Mouse (Mus musculus) thymus, postnatal 36 days (tissue): ENCODE measurements around the gene Zfp93.
"Not testable (repeated sequence)": the region's sequence is repeated elsewhere in the genome, so short reads cannot be mapped to it uniquely, and the experiment has no call there.

Experiments
- DNase-seq, 2 experiments: peaks; one replicate each; pipeline ENCODE4 v3.0.0; 2022; ENCODE audit warnings: mixed read lengths in 2 of 2

The Zfp93 gene

GRCm38 (mm10) chr7:24270288-24270672, at the start of gene Zfp93:
Gene Zfp93, plus strand, starts transcription at chr7:24270420.
- DNase-seq, result peak; percentile 67 to 78

GRCm38 (mm10) chr7:24237040-24237791, 33.0 kb upstream of the Zfp93 start, which contains the start of gene Zfp109:
Gene Zfp109, minus strand, starts transcription at chr7:24237560.
- peak; percentile 57 to 62 for DNase-seq

DNA sequence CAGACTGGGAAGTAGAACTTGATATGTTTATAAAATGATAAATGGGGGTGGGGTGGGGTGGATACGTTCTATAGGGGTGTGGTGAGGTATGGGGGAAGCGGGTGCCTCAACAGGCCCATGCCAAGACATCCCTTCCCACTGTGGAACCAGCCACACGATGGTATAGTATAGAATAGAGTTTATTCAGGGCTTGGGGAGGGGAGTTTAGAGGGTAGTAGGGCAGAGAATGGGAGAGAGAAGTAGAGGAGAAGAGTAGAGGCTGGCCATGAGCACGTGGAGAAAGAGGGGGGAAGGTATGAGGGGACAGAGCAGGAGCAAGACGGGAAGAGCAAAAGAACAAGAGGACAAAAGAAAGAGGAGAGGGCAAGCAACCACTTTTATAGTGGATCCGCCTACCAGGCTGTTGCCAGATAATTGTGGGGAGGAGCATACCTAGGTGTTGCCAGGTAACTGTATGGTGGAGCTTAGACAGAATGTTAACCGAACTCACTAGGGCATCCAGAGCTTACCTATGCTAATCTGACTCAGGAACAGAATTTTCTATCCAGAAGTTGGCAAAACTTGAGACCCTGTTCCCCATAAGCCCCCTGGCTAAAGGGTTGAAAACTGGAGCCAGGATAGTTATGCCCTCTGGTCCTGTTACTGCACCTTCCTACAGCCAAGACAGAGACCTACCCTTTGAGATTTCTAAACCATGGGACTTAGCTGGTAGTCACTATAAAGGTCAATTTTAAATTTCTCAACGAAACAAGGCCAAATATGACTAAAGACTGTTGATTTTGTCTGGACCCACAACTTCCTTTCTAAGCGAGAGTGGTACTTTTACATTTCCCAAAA, 16.2 kb upstream of the Zfp93 start:
- DNase-seq, result no peak

GRCm38 (mm10) chr7:24254633-24255474, 15.4 kb upstream of the Zfp93 start, which contains the start of gene Zfp108:
Gene Zfp108, plus strand, starts transcription at chr7:24254794.
- peak; percentile 41 to 50 for DNase-seq

- DNase-seq, result no peak
Measured at GRCm38 (mm10) chr7:24259306-24259999, 10.8 kb upstream of the Zfp93 start.

- no peak for DNase-seq
Measured at GRCm38 (mm10) chr7:24260000-24260312, 10.3 kb upstream of the Zfp93 start.

DNA sequence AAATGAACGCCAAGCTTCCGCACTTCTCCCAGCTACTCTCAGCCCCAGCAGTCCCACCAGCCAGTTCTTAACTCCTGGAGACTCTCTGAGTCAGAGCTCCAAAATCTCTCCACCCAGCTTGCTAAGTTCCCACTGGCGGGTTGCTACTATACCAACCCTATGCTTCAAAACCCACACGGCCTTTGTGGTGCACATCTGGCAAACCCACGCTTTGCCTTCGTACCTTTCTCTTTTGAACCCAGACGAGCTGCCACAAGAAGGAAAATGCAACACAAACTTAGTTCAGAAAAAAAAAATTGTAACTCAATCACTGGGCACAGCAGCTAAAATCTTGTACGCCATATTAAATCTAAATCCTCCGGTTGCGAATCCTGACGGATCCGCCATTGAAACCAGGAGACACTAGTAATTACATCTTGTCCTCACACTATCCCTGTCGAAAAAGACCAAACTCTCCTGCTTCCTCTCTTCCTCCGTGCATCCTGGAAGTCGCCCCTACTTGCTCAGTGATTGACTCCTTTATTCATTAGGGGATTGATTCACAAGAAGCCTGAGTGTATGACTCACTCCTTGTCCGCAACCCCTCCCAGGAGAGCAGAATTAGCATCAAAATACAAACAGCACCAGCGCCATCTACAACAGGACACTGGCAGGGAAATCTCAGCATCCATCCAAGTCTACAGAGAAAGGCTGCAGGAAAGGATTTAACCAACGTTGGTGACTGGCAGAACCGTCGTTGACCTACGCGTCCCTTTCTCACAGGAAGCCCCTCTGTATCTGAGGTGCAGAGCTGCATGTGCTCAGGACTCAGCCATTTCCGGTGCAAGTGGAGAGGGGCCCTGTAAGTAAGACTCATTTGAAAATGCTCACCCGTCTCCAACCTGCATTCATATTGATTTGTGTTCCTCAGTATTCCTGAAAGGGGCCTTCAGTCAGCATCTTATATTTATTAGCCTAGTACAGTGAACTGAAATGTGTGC, 1.8 kb upstream of the Zfp93 start:
- peak; percentile 21 to 46 for DNase-seq

- DNase-seq, result no peak
Measured at GRCm38 (mm10) chr7:24269256-24269655, 964 bp upstream of the Zfp93 start.

DNA sequence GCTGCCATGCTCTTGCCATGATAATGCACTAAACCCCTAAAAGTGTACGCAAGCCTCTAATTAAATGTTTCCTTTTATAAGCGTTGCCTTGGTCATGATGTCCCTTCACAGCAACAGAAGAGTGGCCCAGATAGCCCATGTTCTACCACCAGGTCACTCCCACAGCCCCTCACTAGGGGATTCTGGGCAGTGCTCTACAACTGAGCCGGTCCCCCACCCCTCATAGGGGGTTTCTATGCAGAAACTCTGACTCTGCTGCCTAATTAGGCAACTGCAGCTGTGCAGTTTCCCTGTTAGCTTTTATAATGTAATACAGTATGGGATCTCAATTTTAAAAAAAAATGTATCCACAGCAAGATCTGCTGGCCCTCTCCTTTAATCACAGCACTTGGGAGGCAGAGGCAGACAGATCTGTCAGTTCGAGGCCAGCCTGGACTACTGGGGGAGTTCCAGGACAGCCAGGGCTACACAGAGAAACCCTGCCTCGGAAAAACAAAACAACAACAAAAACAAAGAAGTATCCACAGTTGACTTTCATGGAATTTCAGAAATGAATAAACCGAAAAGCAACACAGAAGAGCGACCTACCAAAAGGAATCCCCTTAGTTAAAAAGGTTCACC, 443 bp upstream of the Zfp93 start:
- DNase-seq, result no peak

- DNase-seq, result no peak
Measured at GRCm38 (mm10) chr7:24271191-24271590, 971 bp downstream of the Zfp93 start.

DNA sequence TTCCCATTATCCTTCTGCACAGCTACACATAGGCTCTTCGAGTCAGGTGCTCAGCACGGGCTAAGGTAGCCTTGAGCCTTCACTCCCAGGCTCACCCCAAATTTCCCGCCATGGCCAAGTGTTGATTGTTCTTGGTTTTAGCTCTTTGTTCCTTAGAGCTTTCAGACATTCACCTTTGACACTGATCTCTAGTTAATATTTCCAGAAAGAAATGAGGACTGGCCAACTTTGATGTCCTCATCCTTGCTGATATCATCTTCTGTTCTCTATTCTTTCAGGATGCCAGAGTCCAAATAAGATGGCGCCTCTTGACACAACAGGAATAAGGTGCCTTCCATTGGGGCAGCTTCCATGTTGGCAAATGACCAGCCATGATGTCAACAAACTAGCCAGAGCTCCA, 4.2 kb downstream of the Zfp93 start:
- no peak for DNase-seq

- DNase-seq, result not testable (repeated sequence)
Measured at GRCm38 (mm10) chr7:24278771-24279170, 8.6 kb downstream of the Zfp93 start.

DNA sequence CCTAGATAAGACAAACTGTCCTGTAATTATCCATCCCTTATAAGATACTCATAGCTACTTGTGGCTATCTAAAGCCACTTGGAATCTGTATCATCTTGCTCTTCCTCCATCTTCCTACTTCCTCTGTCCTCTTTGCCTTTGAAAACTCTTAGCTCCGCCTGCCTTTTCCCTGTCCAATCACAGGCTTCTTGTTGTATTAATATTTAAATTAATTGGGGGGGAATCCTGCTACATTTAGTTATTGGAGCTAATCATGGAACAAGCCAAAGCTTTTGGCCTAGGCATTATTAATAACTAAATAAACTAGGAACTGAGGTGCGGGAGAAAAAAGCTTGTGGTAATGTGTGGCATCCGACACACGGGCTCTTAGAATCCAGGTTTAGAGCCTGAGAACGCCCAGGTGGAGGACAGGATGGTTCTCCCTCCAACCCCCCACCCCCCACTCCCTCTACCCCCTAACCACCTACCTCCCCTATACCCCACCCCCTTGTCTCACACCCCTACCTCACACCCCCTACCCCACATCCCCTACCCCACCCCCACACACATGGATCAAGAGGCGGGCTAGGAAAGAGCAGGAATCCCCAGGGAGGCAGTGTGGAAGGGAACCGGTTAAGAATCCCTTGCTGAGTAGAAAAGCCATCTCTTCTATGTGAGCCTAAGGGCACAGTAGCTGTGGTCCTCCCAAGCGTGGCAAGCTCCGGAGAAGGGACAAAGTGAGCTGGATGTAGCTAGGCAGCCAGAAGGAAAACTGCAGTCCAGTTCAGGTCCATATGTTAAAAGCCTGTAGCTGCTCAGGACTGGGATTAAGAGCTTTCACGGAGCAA, 10.0 kb downstream of the Zfp93 start:
- DNase-seq, result no peak

GRCm38 (mm10) chr7:24280858-24281145, 10.6 kb downstream of the Zfp93 start:
- no peak for DNase-seq

DNA sequence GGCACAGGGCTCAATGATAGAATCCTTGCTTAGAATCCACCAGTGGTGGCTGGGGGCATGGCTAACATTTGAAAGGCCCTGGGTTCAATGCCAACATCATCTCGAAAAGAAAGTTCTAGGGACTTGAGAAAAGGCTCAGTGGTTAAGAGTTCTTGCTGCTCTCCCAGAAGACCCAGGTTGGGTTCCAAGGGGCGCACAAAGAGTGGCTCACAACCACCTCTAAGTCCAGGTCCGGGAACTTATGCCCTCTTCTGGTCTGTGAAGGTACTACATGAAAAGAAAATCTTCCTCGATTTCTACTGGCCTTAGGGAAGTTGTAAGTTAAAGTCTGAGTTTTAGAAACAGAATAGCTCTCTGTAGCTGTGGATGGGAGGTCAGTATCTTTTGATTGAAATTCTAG, 15.9 kb downstream of the Zfp93 start:
- no peak for DNase-seq

- DNase-seq, result no peak
Measured at GRCm38 (mm10) chr7:24286916-24287315, 16.7 kb downstream of the Zfp93 start.

DNA sequence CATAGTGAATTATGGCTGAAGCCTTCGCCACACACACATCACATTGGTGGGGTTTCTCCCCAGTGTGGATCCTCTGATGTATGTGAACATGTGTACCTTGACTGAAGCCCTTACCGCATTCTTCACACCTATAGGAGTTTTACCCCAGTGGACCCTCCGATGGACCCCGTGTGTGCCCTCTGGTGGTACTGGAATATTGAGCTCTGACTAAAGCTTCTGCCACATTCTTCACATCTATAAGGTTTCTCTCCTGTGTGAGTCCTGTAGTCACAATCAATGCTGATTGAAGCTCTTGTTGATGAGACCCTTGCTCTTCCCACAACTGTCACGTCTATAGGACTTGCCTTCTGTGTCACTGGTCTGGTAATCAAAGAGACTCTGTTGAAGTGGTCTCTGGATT, 17.4 kb downstream of the Zfp93 start:
- no peak for DNase-seq

- DNase-seq, result no peak
Measured at GRCm38 (mm10) chr7:24288512-24288911, 18.3 kb downstream of the Zfp93 start.

- DNase-seq, result no peak
Measured at GRCm38 (mm10) chr7:24290106-24290693, 20.0 kb downstream of the Zfp93 start.
